Mouse (Mus musculus): Measurements from ENCODE around the gene Rpap1. TPM values are rescaled to one million over a fixed set of nuclear protein-coding genes. Genes with fewer than 3 reads are reported as not detected.

Gene Rpap1
- polyA plus RNA-seq (2012), result 0.74 and 0.80 TPM in 2 replicates

DNA sequence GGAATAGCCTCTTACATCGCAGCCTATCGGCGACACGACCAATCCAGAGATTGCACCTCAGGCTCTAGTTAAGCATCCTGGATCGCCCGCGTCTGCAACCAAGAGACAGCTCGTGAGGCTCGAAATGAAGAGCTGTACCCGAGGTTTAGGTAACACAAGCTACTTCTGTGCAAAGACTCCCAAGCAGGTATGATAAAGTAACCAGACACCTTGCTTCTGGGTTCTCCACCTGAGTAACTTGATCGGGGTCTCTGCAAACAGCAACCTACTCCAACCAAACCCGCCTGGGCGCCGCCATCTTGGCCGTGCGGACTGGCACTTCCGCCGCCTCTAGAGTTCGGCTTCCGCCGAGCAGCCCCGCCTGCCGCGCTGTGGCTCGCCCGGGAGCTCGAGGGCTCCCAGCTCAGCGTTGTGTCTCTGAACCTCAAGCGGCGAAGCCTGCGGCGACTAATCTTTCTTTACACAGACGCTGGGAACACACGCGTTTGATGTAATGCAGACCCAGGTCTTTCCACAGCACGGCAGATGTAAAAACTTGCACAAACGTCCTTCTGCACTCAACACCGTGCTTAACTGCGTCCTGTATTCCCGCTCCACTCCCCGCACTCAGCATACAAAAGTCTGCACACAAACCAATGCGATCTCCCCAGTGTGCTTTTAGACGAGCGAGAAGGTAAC lies at the start of gene Rpap1:
TSS of gene Rpap1 (minus strand) at position 332 of the 678 bp plus-strand sequence.
- Histone ChIP-seq H3K36me3 (ENCODE audit: control insufficient read depth) (peaks cover 12% of the 10 kb centered on the region), H3K27me3 (ENCODE audit: control insufficient read depth) (peaks cover 9% of the 10 kb centered on the region), H3K4me1 (ENCODE audit: control insufficient read depth) (peaks cover 20% of the 10 kb centered on the region), H3K4me3 (replicated peaks) (peak within 1 kb of the TSS; percentile 85), H3K9me3 (ENCODE audit: control insufficient read depth, low read length) (no peaks in the 10 kb centered on the region)
- TF ChIP-seq TAL1 (IDR thresholded peaks at IDR 0.05; ENCODE audit: low read length) (no peak), GATA1 (IDR thresholded peaks at IDR 0.05; ENCODE audit: low read length) (no peak)

DNA sequence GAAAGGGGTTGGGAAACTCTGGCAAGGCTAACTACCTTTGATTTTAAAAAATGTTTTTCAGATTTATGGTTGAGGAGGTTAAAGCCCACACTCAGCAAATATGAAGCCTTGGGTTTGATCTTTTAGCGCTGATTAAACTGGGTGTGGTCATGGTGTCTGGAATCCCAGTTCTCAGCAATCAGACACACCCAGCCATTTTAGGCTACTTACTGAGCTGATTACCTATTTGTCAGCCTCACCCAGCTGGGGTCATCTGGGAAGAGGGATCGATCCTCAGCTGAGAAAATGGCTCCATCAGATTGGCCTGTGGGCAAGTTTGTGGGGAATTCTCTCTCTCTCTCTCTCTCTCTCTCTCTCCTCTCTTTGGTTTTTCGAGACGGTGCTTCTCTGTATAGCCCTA lies 46.9 kb upstream of the Rpap1 start:
- H3K27me3 ChIP-seq (ENCODE audit: control insufficient read depth), result peaks cover 11% of the 10 kb centered on the region
- no peak overlapping the region for H3K4me3 ChIP-seq (replicated peaks)
- no peaks in the 10 kb centered on the region for H3K9me3 ChIP-seq (ENCODE audit: control insufficient read depth, low read length)
- H3K36me3 ChIP-seq (ENCODE audit: control insufficient read depth), result no peaks in the 10 kb centered on the region
- H3K4me1 ChIP-seq (ENCODE audit: control insufficient read depth), result no peaks in the 10 kb centered on the region
- TF ChIP-seq TAL1 (IDR thresholded peaks at IDR 0.05; ENCODE audit: low read length), result no peak
- no peak for TF ChIP-seq GATA1 (IDR thresholded peaks at IDR 0.05; ENCODE audit: low read length)

DNA sequence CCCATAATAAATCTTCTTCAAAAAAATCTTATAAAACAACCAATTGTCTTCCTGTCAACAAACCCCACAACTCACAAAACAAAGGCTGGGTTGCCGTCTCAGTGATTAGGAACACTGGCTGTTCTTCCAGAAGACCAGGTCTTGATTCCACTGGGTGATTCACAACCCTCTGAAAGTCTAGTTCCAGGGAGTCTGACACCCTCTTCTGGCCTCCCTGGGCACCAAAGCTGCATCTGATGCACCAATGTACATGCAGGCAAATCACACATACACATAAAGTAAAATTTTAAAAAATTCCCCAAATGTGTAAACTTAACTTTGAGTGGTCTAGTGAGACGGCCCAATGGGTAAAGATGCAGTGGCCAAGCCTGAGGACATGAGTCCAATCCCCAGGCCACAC lies 43.2 kb upstream of the Rpap1 start:
- TF ChIP-seq TAL1 (IDR thresholded peaks at IDR 0.05; ENCODE audit: low read length) (no peak), GATA1 (IDR thresholded peaks at IDR 0.05; ENCODE audit: low read length) (no peak)
- no peak overlapping the region for H3K4me3 ChIP-seq (replicated peaks)

DNA sequence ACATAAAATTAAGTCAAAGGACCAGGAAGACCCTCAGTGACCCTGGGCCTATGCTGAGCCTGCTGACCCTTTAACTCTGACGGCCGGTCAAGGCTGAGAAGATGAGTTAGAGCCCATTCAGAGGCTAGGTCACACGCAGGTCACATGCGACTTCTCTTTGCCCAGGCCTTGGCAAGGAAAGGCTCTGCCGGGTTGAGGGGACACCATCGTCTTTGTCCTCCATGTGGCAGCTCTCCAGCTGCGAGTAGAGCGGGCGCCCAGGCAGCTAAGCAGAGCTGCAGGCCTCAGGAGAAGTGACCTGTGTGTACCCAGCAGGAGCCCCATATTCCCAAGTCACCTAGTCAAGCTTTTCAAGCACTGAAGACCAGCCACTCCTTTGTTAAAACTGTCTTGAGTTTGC lies 33.8 kb upstream of the Rpap1 start:
- TF ChIP-seq GATA1 (IDR thresholded peaks at IDR 0.05; ENCODE audit: low read length) (no peak), TAL1 (IDR thresholded peaks at IDR 0.05; ENCODE audit: low read length) (no peak)
- H3K9me3 ChIP-seq (ENCODE audit: control insufficient read depth, low read length), result no peaks in the 10 kb centered on the region
- H3K4me1 ChIP-seq (ENCODE audit: control insufficient read depth), result no peaks in the 10 kb centered on the region
- H3K36me3 ChIP-seq (ENCODE audit: control insufficient read depth), result no peaks in the 10 kb centered on the region
- H3K4me3 ChIP-seq (replicated peaks), result no peak overlapping the region
- H3K27me3 ChIP-seq (ENCODE audit: control insufficient read depth), result no peaks in the 10 kb centered on the region

More for the DNA sequence above, 43.2 kb upstream of the Rpap1 start:
- Histone ChIP-seq H3K27me3 (ENCODE audit: control insufficient read depth) (no peaks in the 10 kb centered on the region), H3K36me3 (ENCODE audit: control insufficient read depth) (no peaks in the 10 kb centered on the region), H3K9me3 (ENCODE audit: control insufficient read depth, low read length) (no peaks in the 10 kb centered on the region), H3K4me1 (ENCODE audit: control insufficient read depth) (no peaks in the 10 kb centered on the region)

DNA sequence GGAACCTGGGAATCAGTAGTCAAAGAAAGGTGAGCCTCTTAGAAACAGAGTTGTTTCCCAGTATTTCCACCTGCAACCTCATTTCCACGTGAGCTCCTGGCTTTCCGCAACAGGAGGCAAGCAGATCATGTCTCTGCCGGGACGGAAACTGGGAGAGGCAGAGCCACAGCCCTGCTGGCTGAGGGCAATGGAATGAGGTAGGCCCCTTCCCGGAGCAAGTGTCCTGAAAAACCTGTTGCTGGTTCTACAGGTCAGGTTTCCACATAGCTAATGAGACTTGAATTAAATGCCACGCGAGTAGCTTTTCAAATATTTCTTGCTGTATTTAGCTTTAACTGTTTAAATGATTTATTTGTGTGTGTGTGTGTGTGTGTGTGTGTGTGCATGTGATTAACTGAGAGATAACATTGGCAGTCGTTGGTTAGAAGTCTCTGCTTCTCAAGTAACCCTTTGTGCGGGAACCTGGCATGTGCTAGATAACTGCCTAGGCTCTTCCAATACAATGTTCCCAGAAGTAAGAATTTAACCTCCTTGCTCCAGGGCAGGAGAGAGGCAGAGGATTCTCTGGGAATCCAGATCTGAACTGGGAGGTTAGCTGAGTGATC lies 31.4 kb upstream of the Rpap1 start:
- no peaks in the 10 kb centered on the region for H3K9me3 ChIP-seq (ENCODE audit: control insufficient read depth, low read length)
- no peak overlapping the region for H3K4me3 ChIP-seq (replicated peaks)
- no peak for TF ChIP-seq GATA1 (IDR thresholded peaks at IDR 0.05; ENCODE audit: low read length)
- no peak for TF ChIP-seq TAL1 (IDR thresholded peaks at IDR 0.05; ENCODE audit: low read length)
- no peaks in the 10 kb centered on the region for H3K4me1 ChIP-seq (ENCODE audit: control insufficient read depth)
- H3K27me3 ChIP-seq (ENCODE audit: control insufficient read depth), result no peaks in the 10 kb centered on the region
- no peaks in the 10 kb centered on the region for H3K36me3 ChIP-seq (ENCODE audit: control insufficient read depth)

DNA sequence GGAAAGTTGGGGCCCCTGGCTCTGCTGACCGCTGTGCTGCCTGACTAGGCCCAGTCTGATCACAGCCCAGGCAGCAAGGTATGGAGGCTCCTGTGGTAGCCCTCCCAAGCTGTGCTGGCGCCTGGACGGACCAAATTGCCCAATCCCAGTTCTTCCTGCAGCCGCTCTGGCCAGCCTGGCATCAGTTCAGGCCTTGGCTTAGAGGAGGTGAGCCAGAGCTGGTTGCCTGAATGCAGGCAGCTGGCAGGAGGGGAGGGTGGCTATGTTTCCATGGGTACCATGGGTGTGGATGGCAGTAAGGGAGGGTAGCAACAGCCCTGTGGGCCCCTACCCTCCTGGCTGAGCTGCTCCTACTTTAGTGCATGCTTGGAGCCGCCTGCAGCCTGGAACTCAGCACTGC lies 29.7 kb upstream of the Rpap1 start:
- TF ChIP-seq TAL1 (IDR thresholded peaks at IDR 0.05; ENCODE audit: low read length) (no peak), GATA1 (IDR thresholded peaks at IDR 0.05; ENCODE audit: low read length) (no peak)
- Histone ChIP-seq H3K4me1 (ENCODE audit: control insufficient read depth) (no peaks in the 10 kb centered on the region), H3K9me3 (ENCODE audit: control insufficient read depth, low read length) (no peaks in the 10 kb centered on the region), H3K27me3 (ENCODE audit: control insufficient read depth) (no peaks in the 10 kb centered on the region), H3K4me3 (replicated peaks) (no peak overlapping the region), H3K36me3 (ENCODE audit: control insufficient read depth) (no peaks in the 10 kb centered on the region)

DNA sequence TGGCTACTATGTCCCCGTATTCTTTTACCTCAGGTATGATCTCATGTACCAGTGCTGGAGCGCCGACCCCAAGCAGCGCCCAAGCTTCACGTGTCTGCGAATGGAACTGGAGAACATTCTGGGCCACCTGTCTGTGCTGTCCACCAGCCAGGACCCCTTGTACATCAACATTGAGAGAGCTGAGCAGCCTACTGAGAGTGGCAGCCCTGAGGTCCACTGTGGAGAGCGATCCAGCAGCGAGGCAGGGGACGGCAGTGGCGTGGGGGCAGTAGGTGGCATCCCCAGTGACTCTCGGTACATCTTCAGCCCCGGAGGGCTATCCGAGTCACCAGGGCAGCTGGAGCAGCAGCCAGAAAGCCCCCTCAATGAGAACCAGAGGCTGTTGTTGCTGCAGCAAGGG lies 29.3 kb upstream of the Rpap1 start:
- Histone ChIP-seq H3K9me3 (ENCODE audit: control insufficient read depth, low read length) (no peaks in the 10 kb centered on the region), H3K4me1 (ENCODE audit: control insufficient read depth) (no peaks in the 10 kb centered on the region), H3K36me3 (ENCODE audit: control insufficient read depth) (no peaks in the 10 kb centered on the region), H3K27me3 (ENCODE audit: control insufficient read depth) (peaks cover 2% of the 10 kb centered on the region; the same call in 1 of the 2 replicates), H3K4me3 (replicated peaks) (no peak overlapping the region)
- TF ChIP-seq GATA1 (IDR thresholded peaks at IDR 0.05; ENCODE audit: low read length) (no peak), TAL1 (IDR thresholded peaks at IDR 0.05; ENCODE audit: low read length) (no peak)

DNA sequence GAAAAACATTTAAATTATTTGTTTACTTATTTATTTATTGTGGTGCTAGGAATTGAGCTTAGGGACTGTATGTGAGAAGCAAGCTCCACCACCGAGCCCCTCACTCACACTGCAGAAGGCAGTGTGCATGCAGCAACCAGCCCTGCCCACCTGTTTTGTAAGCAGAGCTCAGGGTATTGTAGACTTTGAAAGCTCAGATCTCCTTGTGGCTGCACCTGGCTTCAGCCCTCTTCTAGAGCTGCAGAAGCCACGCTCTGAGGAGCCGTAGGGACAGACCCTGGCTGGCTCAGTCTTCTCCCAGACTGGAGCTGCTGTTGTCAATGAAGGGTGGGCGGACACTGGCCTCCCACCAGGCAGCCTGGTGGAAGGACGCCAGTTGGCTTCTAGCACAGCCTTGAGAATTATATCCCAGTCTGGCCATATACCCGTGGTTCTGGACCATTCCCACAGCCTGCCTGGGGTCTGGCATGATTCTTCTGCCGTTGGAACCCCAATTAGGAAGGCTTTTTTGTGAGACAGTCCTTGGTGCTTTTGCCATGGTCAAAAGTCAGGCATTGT lies 27.1 kb upstream of the Rpap1 start:
- no peaks in the 10 kb centered on the region for H3K36me3 ChIP-seq (ENCODE audit: control insufficient read depth)
- TF ChIP-seq TAL1 (IDR thresholded peaks at IDR 0.05; ENCODE audit: low read length) (no peak), GATA1 (IDR thresholded peaks at IDR 0.05; ENCODE audit: low read length) (no peak)
- H3K9me3 ChIP-seq (ENCODE audit: control insufficient read depth, low read length), result no peaks in the 10 kb centered on the region
- H3K4me1 ChIP-seq (ENCODE audit: control insufficient read depth), result no peaks in the 10 kb centered on the region
- peaks cover 12% of the 10 kb centered on the region for H3K27me3 ChIP-seq (ENCODE audit: control insufficient read depth)
- no peak overlapping the region for H3K4me3 ChIP-seq (replicated peaks)

DNA sequence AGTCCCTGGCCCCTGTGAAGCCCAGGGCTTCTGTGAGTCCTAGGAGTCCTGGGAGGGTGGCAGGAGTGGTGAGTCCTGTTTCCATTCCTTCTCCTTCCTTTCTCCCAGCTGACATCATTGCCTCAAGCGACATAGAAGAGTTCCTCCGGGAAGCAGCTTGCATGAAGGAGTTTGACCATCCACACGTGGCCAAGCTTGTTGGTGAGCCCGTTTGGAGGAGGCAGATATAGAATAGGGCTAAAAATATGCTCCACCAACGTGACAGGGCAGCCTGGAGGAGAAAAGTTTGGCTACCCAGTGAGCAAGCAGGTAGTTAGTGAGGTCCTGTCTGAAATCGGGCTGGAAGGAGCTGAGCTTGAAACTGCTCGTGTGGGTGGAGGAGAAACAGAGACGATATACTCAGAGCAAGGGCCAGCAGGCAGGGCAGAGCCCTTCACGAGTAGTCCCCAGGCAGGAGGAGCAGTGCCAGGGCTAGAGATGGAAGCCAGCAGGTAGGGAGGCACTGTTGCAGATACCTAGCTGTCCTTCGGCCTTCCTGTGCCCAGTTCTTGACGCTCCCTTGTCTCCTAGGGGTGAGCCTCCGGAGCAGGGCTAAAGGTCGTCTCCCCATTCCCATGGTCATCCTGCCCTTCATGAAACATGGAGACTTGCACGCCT lies 24.3 kb upstream of the Rpap1 start:
- TF ChIP-seq GATA1 (IDR thresholded peaks at IDR 0.05; ENCODE audit: low read length), result no peak
- TF ChIP-seq TAL1 (IDR thresholded peaks at IDR 0.05; ENCODE audit: low read length), result no peak
- peaks cover 12% of the 10 kb centered on the region for H3K27me3 ChIP-seq (ENCODE audit: control insufficient read depth)

More for the DNA sequence above, 24.3 kb upstream of the Rpap1 start:
- H3K4me1 ChIP-seq (ENCODE audit: control insufficient read depth), result no peaks in the 10 kb centered on the region
- no peak overlapping the region for H3K4me3 ChIP-seq (replicated peaks)
- no peaks in the 10 kb centered on the region for H3K9me3 ChIP-seq (ENCODE audit: control insufficient read depth, low read length)
- no peaks in the 10 kb centered on the region for H3K36me3 ChIP-seq (ENCODE audit: control insufficient read depth)
